ENCODE assay signal across 1 mouse cellular context in the genomic region with DNA sequence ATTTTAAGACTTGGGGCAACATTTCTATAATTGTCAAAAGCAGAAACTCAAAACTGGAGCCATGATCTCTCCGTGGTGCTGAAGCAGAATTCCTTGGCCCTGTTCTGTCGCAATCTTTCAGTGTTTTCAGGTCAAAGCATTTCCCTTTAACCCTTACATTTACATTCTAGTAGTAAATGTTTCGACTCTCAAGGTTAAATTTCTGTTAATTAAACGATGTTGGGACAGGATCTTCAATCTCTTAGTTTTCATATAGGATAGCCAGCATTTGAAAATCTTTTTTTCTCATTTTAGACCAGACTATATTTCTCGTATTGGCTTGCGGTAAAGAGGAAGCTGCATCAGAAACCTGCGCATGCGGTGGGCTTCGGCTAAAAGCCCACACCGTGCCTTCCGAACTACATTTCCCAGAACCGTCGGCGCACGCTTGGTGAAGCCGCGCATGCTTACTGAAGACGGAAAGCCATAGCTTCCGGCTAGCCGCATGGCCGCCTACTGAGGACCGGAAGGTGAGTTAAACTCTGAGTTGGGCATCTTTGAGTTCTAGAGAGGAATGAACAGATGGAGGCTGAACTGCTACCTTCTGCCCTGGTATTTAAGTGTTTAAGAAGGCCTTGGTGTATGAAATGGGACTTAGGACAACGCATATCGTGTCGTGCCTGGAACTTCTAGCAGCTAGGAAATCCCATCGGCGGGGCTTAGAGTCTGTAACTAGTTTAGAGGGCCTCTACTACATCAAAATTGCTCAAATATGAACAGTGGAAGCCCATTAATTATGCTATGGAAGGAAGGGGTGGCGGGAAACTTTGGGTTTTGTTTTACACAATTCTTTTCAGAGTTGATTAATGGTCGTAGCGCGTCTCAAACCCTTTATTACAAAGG.
TF ChIP-seq lines count a peak whose summit lies in the region.

No protein-coding gene starts in this region.

TF ChIP-seq in CH12.LX, 34 proteins besides CTCF, POLR2A, EP300 and RAD21 (continued from another document):
- TF ChIP-seq KAT2A (IDR thresholded peaks at IDR 0.05; ENCODE audit: insufficient replicate concordance, low read length) (peak; percentile 98; the same call in 1 of the 2 replicates), ELF1 (IDR thresholded peaks at IDR 0.05; ENCODE audit: low read depth, low read length) (peak; percentile 93), BHLHE40 (IDR thresholded peaks at IDR 0.05; ENCODE audit: low read depth, low read length) (no peak), ZNF384 (IDR thresholded peaks at IDR 0.05; ENCODE audit: low read depth, low read length) (no peak), USF1 (IDR thresholded peaks at IDR 0.05; ENCODE audit: low read depth, low read length) (no peak), MAFK (IDR thresholded peaks at IDR 0.05; ENCODE audit: insufficient replicate concordance, low read length) (no peak), SIN3A (IDR thresholded peaks at IDR 0.05; ENCODE audit: low read length) (peak; percentile 98), MAZ (IDR thresholded peaks at IDR 0.05; ENCODE audit: low read depth, low read length) (no peak), PAX5 (IDR thresholded peaks at IDR 0.05; ENCODE audit: low read length) (no peak), NELFE (IDR thresholded peaks at IDR 0.05; ENCODE audit: low read depth, low read length) (peak; percentile 77; the same call in 1 of the 2 replicates), IRF4 (IDR thresholded peaks at IDR 0.05; ENCODE audit: low read depth, low read length) (no peak), CHD2 (IDR thresholded peaks at IDR 0.05; ENCODE audit: low read length) (no peak), JUND (conservative IDR thresholded peaks at IDR 0.05; ENCODE audit: low read depth, low read length) (no peak), CHD1 (IDR thresholded peaks at IDR 0.05; ENCODE audit: low read depth, low read length) (0 out of 2 replicates have a peak, but pooled peaks have one; percentile 35), ZKSCAN1 (IDR thresholded peaks at IDR 0.05; ENCODE audit: borderline replicate concordance, low read depth, low read length) (no peak), USF2 (conservative IDR thresholded peaks at IDR 0.05; ENCODE audit: low read depth, low read length) (no peak), TCF12 (IDR thresholded peaks at IDR 0.05; ENCODE audit: low read depth, low read length) (peak; percentile 42; the same call in 1 of the 2 replicates), GABPA (IDR thresholded peaks at IDR 0.05; ENCODE audit: insufficient replicate concordance, low read depth, low read length) (peak; percentile 18; the same call in 1 of the 2 replicates), TBP (conservative IDR thresholded peaks at IDR 0.05; ENCODE audit: low read depth, low read length) (peak; percentile 87), UBTF (IDR thresholded peaks at IDR 0.05; ENCODE audit: low read depth, low read length) (no peak), JUN (IDR thresholded peaks at IDR 0.05; ENCODE audit: insufficient read depth, low read depth, low read length) (no peak)
